Mouse (Mus musculus) myocyte (in vitro differentiated cells): Measurements from ENCODE around the gene Ddx41. TPM values are rescaled to one million over a fixed set of nuclear protein-coding genes. Genes with fewer than 3 reads are reported as not detected.

Source experiments
- H3K27me3 ChIP-seq: one replicate; pipeline ENCODE4 v1.6.1; 2011; ENCODE audit not compliant: control insufficient read depth, insufficient read depth, insufficient read length
- H3K36me3 ChIP-seq: one replicate; pipeline ENCODE4 v1.6.1; 2011; ENCODE audit not compliant: control insufficient read depth, insufficient read depth
- H3K4me2 ChIP-seq: one replicate; pipeline ENCODE4 v1.6.1; 2011; ENCODE audit warnings: low read depth, control low read depth
- H3K4me3 ChIP-seq: one replicate; pipeline ENCODE4 v1.5.1; 2011; ENCODE audit warnings: mild to moderate bottlenecking, control low read depth, moderate library complexity
- H3K79me2 ChIP-seq: one replicate; pipeline ENCODE4 v1.6.1; 2011; ENCODE audit not compliant: control insufficient read depth, insufficient read depth
- H3ac ChIP-seq: one replicate; pipeline ENCODE4 v1.6.1; 2011; ENCODE audit not compliant: control insufficient read depth, insufficient read length
- CEBPB ChIP-seq: IDR thresholded peaks from 2 replicates; pipeline ENCODE4 v1.6.1; 2011; ENCODE audit warnings: mild to moderate bottlenecking, moderate library complexity; ENCODE audit not compliant: poor library complexity, insufficient read depth, severe bottlenecking
- E2F4 ChIP-seq: IDR thresholded peaks from one replicate; pipeline ENCODE4 v1.6.1; 2011; ENCODE audit warnings: mild to moderate bottlenecking, control low read depth, moderate library complexity; ENCODE audit not compliant: insufficient read depth
- MAX ChIP-seq: IDR thresholded peaks from one replicate; pipeline ENCODE4 v1.6.1; 2011; ENCODE audit warnings: low read depth, mild to moderate bottlenecking, control low read depth
- MYOD1 ChIP-seq, 3 experiments: IDR thresholded peaks; one replicate each; pipeline ENCODE4 v1.6.1; 2011; ENCODE audit warnings: control low read depth in 2 of 3, low read depth in 2 of 3, mild to moderate bottlenecking in 2 of 3, moderate library complexity in 1 of 3; ENCODE audit not compliant: insufficient read length in 2 of 3, control insufficient read depth in 1 of 3
- MYOG ChIP-seq, 3 experiments: IDR thresholded peaks; one replicate each; pipeline ENCODE4 v1.6.1; 2011; ENCODE audit warnings: control low read depth in 2 of 3, low read depth in 2 of 3, mild to moderate bottlenecking in 2 of 3; ENCODE audit not compliant: insufficient read length in 2 of 3, control insufficient read depth in 1 of 3, insufficient read depth in 1 of 3
- POLR2A ChIP-seq: IDR thresholded peaks from one replicate; pipeline ENCODE4 v1.6.1; 2011; ENCODE audit warnings: low read depth, mild to moderate bottlenecking, control low read depth, moderate library complexity; ENCODE audit not compliant: insufficient read length
- POLR2AphosphoS2 ChIP-seq: IDR thresholded peaks from one replicate; pipeline ENCODE4 v1.6.1; 2011; ENCODE audit warnings: low read depth, control low read depth; ENCODE audit not compliant: insufficient read length
- REST ChIP-seq: IDR thresholded peaks from one replicate; pipeline ENCODE4 v1.6.1; 2011; ENCODE audit warnings: mild to moderate bottlenecking, control low read depth, moderate library complexity; ENCODE audit not compliant: insufficient read depth, insufficient read length
- SRF ChIP-seq: IDR thresholded peaks from one replicate; pipeline ENCODE4 v1.6.1; 2011; ENCODE audit warnings: low read depth; ENCODE audit not compliant: control insufficient read depth, insufficient read length
- TCF12 ChIP-seq: IDR thresholded peaks from one replicate; pipeline ENCODE4 v1.6.1; 2011; ENCODE audit warnings: mild to moderate bottlenecking, control low read depth; ENCODE audit not compliant: poor library complexity, insufficient read depth, severe bottlenecking
- TCF3 ChIP-seq: IDR thresholded peaks from one replicate; pipeline ENCODE4 v1.6.1; 2011; ENCODE audit warnings: low read depth, control low read depth; ENCODE audit not compliant: insufficient read length
- USF1 ChIP-seq: IDR thresholded peaks from one replicate; pipeline ENCODE4 v1.6.1; 2011; ENCODE audit warnings: low read depth, mild to moderate bottlenecking, control low read depth, moderate library complexity
- polyA plus RNA-seq: library from polyadenylated mRNA; unstranded; fragments of >200 nt; fragmentation: generic; extraction: Trizol; gene quantifications from one replicate; pipeline ENCODE4 v1.2.1, GENCODE M21; 2012; ENCODE audit warnings: missing spikeins

Ddx41 gene
- polyA plus RNA-seq, 1 experiment: 33.3 TPM

- H3K36me3 ChIP-seq: no peaks in the 10 kb centered on the region
- H3K4me2 ChIP-seq: no peak overlapping the region
- H3ac ChIP-seq: no peak overlapping the region
- no peak overlapping the region for H3K4me3 ChIP-seq
- peaks cover 94% of the 10 kb centered on the region for H3K79me2 ChIP-seq
- TF ChIP-seq CEBPB (no peak), MAX (no peak), REST (no peak), USF1 (no peak), MYOD1 (IDR thresholded peaks at IDR 0.05; ENCODE audit: control insufficient read depth in 1 of 3, insufficient read length in 2 of 3, low read depth in 2 of 3) (no peak), MYOG (IDR thresholded peaks at IDR 0.05; ENCODE audit: control insufficient read depth in 1 of 3, insufficient read depth in 1 of 3, insufficient read length in 2 of 3, low read depth in 2 of 3) (no peak), TCF3 (no peak), E2F4 (no peak), SRF (no peak), TCF12 (no peak), POLR2AphosphoS2 (no peak), POLR2A (no peak)
- H3K27me3 ChIP-seq: no peaks in the 10 kb centered on the region
Measured at GRCm38 (mm10) chr13:55567001-55567400, 30.5 kb upstream of the Ddx41 start.

DNA sequence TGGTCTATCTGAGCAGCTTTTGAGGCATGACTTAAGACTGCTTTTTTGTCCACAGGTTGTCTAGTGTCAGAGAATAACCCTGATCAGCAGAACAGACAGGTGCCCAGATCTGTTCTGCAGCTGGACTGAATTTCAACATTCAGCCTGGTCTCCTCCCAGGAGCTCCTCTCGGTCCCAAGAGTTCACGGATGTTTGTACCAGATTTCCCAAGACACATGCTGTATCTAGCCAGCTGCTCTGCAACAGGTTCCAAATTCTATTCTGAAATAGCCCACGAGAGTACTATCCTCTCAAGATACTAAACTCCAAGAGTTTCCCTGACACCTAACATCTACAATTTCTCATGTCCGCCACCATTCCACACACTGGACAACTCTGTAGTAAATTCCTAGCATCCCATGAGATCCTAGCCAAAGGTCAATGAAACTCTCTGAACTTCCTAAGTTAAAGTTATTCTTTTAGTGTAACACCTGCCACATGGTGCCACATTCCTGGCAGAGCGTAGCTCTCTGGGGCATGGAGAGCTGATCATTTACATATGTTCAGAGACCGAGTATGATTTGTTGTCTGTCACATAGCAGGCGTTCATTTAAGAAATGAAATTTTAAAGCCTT lies 26.9 kb upstream of the Ddx41 start:
- Histone ChIP-seq H3K36me3 (no peaks in the 10 kb centered on the region), H3K4me2 (no peak overlapping the region), H3K27me3 (no peaks in the 10 kb centered on the region), H3K4me3 (no peak overlapping the region), H3ac (no peak overlapping the region), H3K79me2 (peaks cover 92% of the 10 kb centered on the region)
- TF ChIP-seq MYOG (IDR thresholded peaks at IDR 0.05; ENCODE audit: control insufficient read depth in 1 of 3, insufficient read depth in 1 of 3, insufficient read length in 2 of 3, low read depth in 2 of 3): no peak
- TF ChIP-seq MYOD1 (IDR thresholded peaks at IDR 0.05; ENCODE audit: control insufficient read depth in 1 of 3, insufficient read length in 2 of 3, low read depth in 2 of 3): no peak
- TF ChIP-seq USF1: no peak
- TF ChIP-seq SRF: no peak
- no peak for TF ChIP-seq CEBPB
- no peak for TF ChIP-seq POLR2A
- TF ChIP-seq MAX: no peak
- no peak for TF ChIP-seq POLR2AphosphoS2
- TF ChIP-seq E2F4: no peak
- no peak for TF ChIP-seq REST
- no peak for TF ChIP-seq TCF3
- no peak for TF ChIP-seq TCF12

DNA sequence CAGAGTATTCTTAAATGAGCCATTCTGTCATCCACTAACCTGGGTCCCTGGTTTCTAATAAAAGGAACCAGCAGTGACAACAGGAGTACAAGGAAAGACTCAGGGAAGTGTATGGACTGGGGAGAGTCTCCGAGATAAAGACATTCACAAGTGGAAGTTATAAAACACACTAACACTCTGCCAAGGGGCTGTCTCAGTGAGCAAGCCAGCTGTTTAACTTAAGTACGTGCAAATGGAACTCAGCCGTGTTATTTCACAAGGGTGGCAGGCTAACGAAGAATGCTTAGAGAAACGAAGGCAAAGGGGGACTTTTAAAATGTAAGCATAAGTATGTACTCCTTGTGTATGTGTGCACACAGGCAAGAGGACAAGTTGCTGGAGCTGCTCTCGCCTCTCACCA lies 21.0 kb upstream of the Ddx41 start:
- Histone ChIP-seq H3K4me3 (no peak overlapping the region), H3K79me2 (peaks cover 36% of the 10 kb centered on the region), H3K4me2 (no peak overlapping the region), H3K27me3 (no peaks in the 10 kb centered on the region), H3ac (no peak overlapping the region), H3K36me3 (peaks cover 10% of the 10 kb centered on the region)
- TF ChIP-seq TCF12 (no peak), MAX (no peak), MYOG (IDR thresholded peaks at IDR 0.05; ENCODE audit: control insufficient read depth in 1 of 3, insufficient read depth in 1 of 3, insufficient read length in 2 of 3, low read depth in 2 of 3) (no peak), USF1 (no peak), POLR2AphosphoS2 (no peak), REST (no peak), MYOD1 (IDR thresholded peaks at IDR 0.05; ENCODE audit: control insufficient read depth in 1 of 3, insufficient read length in 2 of 3, low read depth in 2 of 3) (no peak), E2F4 (no peak), TCF3 (no peak), CEBPB (no peak), POLR2A (no peak), SRF (no peak)

- Histone ChIP-seq H3K79me2 (peaks cover 22% of the 10 kb centered on the region), H3K36me3 (peaks cover 10% of the 10 kb centered on the region), H3K4me3 (no peak overlapping the region), H3K4me2 (no peak overlapping the region), H3K27me3 (no peaks in the 10 kb centered on the region), H3ac (no peak overlapping the region)
- no peak for TF ChIP-seq E2F4
- TF ChIP-seq MAX: no peak
- no peak for TF ChIP-seq CEBPB
- no peak for TF ChIP-seq POLR2A
- no peak for TF ChIP-seq REST
- no peak for TF ChIP-seq MYOG (IDR thresholded peaks at IDR 0.05; ENCODE audit: control insufficient read depth in 1 of 3, insufficient read depth in 1 of 3, insufficient read length in 2 of 3, low read depth in 2 of 3)
- TF ChIP-seq USF1: no peak
- no peak for TF ChIP-seq SRF
- no peak for TF ChIP-seq POLR2AphosphoS2
- TF ChIP-seq TCF3: no peak
- no peak for TF ChIP-seq TCF12
- TF ChIP-seq MYOD1 (IDR thresholded peaks at IDR 0.05; ENCODE audit: control insufficient read depth in 1 of 3, insufficient read length in 2 of 3, low read depth in 2 of 3): no peak
Measured at GRCm38 (mm10) chr13:55555921-55556320, 19.5 kb upstream of the Ddx41 start.
